Mouse (Mus musculus): ENCODE measurements around the gene Adamtsl1.

Gene Adamtsl1

GRCm38 (mm10) chr4:85801805-85802204 is 287.8 kb downstream of the Adamtsl1 start:
- DNase-seq (ENCODE audit: low spot score in 2 of 2), result peak in 1 of 2 experiments; percentile 22

DNA sequence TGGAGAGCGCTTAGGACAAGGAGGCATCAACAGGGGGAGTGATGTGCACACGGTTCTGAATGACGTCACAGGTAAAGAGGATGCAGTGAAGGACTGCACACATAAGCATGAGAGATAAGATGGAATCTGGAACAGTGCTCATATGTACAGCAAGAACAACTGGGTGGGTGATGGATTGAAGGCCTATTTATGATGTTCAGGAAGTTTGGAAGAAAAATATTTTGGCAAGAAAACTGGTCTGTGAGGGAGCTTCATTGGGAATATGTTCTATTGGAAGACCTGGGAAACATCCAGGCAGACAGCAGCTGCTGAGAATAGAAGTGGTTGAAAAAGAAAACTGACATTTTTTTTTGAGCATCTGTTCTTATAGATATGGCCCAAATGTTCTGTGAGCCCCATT is 300.4 kb downstream of the Adamtsl1 start:
- DNase-seq (ENCODE audit: low spot score in 2 of 2), result no peak

GRCm38 (mm10) chr4:85818504-85818903 is 304.5 kb downstream of the Adamtsl1 start:
- no peak for DNase-seq (ENCODE audit: low spot score in 2 of 2)

GRCm38 (mm10) chr4:85819169-85819568 is 305.2 kb downstream of the Adamtsl1 start:
- no peak for DNase-seq (ENCODE audit: low spot score in 2 of 2)

DNA sequence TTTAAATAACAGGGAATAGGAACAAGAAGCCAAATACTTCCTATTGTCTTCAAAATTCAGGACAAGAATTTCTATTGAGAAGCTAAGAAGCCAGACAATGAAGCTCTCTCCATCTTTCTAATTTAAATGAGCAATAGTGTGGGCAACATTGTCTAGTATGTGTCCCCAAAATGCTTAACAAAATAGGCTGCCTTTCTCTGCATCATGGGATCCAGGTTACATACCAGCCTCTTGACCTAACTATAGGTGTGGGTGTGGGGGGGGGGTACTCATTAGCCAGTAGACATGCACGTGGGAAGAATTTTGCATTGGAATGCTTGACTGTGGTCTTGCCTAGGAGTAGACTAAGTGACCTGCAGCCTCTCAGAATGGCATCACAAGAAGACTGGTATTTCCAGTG is 305.9 kb downstream of the Adamtsl1 start:
- no peak for DNase-seq (ENCODE audit: low spot score in 2 of 2)

DNA sequence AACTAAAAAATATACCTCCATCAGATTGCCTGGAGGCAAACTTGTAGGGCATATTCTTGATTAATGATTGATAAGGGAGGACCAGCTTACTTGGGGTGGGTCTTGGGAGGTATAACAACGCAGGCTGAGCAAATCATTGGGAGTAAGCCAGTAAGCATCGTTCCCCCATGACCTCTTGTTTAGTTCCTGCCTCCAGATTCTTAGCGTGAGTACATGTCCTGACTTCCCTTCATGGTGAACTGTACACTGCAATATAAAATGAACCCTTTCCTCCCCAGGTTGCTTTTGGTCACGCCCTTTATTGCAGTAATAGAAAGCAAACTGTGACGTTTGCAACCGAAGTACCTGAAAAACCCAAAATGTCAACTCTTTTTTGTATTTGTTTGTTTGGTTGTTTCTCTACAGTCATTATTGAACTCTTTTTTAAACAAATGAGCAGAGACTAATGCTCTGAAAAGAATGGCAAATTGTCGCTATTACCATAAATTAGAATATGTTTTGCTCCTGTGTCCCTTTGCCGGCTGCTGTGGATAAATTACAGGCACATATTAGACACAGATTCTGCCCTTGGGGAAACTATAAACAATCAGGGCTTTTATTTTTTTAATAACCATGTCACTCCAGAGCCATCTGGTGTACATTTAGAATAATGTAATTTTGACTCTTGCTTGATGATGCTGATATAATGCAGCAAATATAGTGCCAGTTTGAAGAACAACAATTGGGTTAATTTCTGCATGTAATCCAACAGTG is 310.2 kb downstream of the Adamtsl1 start:
- DNase-seq (ENCODE audit: low spot score in 2 of 2), result no peak

GRCm38 (mm10) chr4:85824705-85825085 is 310.7 kb downstream of the Adamtsl1 start:
- no peak for DNase-seq (ENCODE audit: low spot score in 2 of 2)

GRCm38 (mm10) chr4:85837058-85837457 is 323.1 kb downstream of the Adamtsl1 start:
- no peak for DNase-seq (ENCODE audit: low spot score in 2 of 2)

GRCm38 (mm10) chr4:85837532-85837965 is 323.6 kb downstream of the Adamtsl1 start:
- no peak for DNase-seq (ENCODE audit: low spot score in 2 of 2)

GRCm38 (mm10) chr4:85838031-85838430 is 324.1 kb downstream of the Adamtsl1 start:
- no peak for DNase-seq (ENCODE audit: low spot score in 2 of 2)

- no peak for DNase-seq (ENCODE audit: low spot score in 2 of 2)
These were observed 328.1 kb downstream of the Adamtsl1 start for GRCm38 (mm10) chr4:85842113-85842512.

GRCm38 (mm10) chr4:85844381-85844780 is 330.4 kb downstream of the Adamtsl1 start:
- no peak for DNase-seq (ENCODE audit: low spot score in 2 of 2)

- DNase-seq (ENCODE audit: low spot score in 2 of 2), result no peak
These were observed 332.0 kb downstream of the Adamtsl1 start for GRCm38 (mm10) chr4:85845931-85846330.

DNA sequence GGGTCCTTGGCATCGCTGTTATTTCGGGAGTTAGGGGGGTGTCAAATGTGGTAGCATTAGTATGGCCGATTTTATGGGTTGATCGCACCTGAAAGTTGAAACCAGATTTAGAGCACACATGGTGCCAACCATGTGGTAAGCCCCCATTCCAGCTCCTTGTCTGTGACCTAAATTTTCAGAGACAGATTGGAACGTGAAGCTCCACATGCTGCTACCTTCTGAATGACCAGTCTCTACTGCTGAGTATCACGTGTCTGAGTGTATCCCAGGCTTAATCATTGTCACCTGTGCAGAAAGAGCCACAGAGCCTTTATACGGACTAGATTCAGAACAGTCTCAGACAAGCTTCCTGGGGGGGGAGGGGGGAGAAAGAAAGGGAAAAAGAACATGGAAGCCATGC is 339.4 kb downstream of the Adamtsl1 start:
- DNase-seq (ENCODE audit: low spot score in 2 of 2), result no peak

DNA sequence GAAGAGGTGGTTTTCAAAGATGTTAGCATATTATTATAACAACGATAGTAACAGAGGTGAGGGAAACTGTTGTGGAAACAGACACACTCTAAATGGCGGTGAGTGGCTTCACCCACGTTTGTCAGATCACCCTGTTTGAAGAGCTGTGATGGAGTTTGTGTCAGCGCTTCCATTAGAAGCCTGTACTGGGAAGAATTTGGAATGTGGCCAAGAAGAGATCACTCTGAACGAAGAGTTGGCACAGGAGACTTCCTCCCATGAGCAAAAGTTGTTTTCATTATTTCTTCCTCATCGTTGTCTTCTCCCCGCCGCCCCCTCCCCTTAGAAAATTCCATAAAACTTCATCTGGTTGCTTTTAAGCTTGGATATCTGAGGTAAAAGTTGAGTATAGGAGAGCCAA is 340.5 kb downstream of the Adamtsl1 start:
- no peak for DNase-seq (ENCODE audit: low spot score in 2 of 2)

- DNase-seq (ENCODE audit: low spot score in 2 of 2), result no peak
These were observed 365.4 kb downstream of the Adamtsl1 start for GRCm38 (mm10) chr4:85879376-85879775.

DNA sequence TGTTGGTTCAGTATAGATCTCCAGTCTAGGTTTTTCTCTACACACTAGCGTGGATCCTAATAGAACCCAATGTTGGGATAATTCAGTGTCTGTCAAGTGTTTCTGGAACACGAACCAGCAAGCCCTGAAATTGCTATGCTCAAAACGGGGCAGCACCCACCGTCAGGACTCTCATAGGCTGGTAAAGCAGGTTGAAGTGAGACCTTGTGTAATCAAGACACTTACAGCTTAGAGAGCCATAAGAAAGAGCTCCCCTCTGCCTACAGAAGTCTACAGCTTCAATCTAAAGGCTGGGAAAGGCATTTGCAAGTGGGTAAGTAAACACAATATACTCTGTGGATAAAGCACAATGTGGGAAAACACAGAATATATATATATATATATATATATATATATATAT is 367.3 kb downstream of the Adamtsl1 start:
- DNase-seq (ENCODE audit: low spot score in 2 of 2), result no peak

DNA sequence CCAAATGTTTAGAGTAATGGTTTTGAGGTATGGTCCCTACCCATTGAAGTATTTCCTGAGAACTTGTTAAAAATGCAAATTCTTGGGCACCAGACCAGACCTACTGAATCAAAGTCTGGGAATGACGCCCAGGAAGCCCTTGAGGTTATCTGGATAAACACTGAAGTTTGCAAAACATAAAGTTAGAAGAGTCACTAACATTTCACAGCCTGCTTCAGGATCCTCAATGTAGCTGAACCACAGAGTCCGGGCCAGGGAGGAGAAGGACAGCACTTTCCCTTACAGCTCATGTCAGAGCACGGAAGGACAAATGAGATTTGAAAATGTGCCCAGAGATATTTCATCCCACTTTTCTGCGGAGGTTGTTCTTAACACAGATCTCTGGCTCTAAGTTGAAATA is 370.1 kb downstream of the Adamtsl1 start:
- DNase-seq (ENCODE audit: low spot score in 2 of 2), result no peak

- no peak for DNase-seq (ENCODE audit: low spot score in 2 of 2)
These were observed 376.1 kb downstream of the Adamtsl1 start for GRCm38 (mm10) chr4:85889877-85890598.

- no peak for DNase-seq (ENCODE audit: low spot score in 2 of 2)
These were observed 387.3 kb downstream of the Adamtsl1 start for GRCm38 (mm10) chr4:85901316-85901715.

GRCm38 (mm10) chr4:85904217-85904616 is 390.2 kb downstream of the Adamtsl1 start:
- DNase-seq (ENCODE audit: low spot score in 2 of 2), result no peak

GRCm38 (mm10) chr4:85916034-85916433 is 402.1 kb downstream of the Adamtsl1 start:
- DNase-seq (ENCODE audit: low spot score in 2 of 2), result no peak

- no peak for DNase-seq (ENCODE audit: low spot score in 2 of 2)
These were observed 404.4 kb downstream of the Adamtsl1 start for GRCm38 (mm10) chr4:85918366-85918765.

Data from spleen, postnatal 14 days (tissue).